Mouse (Mus musculus): Measurements from ENCODE around the gene Prune1.

DNA sequence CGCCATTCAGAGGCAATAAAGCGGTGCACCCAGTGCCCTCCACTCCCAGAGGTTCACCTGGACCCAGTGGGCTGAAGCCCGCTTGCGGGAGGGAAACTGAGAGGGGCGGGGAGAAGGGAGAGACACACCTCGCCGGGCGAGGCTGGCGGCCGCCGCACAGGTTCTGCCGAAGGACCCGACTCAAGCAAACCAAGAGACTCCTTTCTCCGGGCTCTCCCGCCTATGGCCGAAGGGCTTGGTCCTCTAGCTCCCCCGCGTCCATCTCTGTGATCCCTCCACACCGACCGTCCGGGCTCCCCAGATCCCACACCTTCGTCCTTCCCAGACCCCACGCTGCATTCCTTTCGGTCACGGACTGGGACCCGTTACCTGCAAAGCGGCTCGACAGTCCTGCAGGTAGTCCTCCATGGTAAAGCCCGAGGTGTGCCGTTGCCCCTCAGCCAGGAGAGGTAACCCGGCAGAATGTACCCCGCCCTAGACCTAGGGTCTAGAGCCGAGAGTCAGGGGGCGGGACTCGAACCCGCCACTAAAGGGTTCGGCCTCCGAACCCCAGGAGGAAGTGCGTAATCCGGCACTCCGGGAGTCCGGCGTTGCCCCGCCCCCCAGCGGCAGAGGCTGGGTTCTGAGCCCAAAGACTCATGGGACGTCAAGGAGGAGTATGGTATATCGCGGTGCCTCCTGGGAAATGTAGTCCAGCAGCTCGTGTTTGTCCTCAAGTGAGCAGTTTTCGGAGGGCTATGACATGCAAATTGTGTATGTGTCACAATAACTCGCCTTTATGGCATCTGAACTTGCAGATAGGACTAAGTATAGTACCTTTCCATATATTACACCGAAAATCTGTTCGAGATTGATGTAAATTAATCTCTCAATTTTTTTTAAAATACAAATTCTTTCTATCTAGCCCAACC, at the start of gene Prune1, which contains the start of gene Mindy1:
- TF ChIP-seq CTCF (IDR thresholded peaks at IDR 0.05; ENCODE audit: low read depth): peak; percentile 67
- peak; percentile 51 for TF ChIP-seq EP300 (optimal IDR thresholded peaks at IDR 0.05)
